Comparison of ENCODE assay signal across 8 mouse cellular contexts in genomic region chr10:91182291-91182990, GRCm38 (mm10). TPM values are rescaled to one million over a fixed set of nuclear protein-coding genes. Genes with fewer than 3 reads are reported as not detected.
DNase-seq lines count a peak whose midpoint lies in the region; ATAC-seq and TF ChIP-seq lines count a peak whose summit lies in the region.

No protein-coding gene starts in this region.

- H3K36me3 ChIP-seq in heart, embryonic 11.5 days (ENCODE audit: control insufficient read depth, insufficient read depth, low read length), result no peaks in the 10 kb centered on the region
- H3K36me3 ChIP-seq in neural tube, embryonic 11.5 days (ENCODE audit: control insufficient read depth, insufficient read depth, low read length), result no peaks in the 10 kb centered on the region

- DNase-seq in lung, adult 2 months, result no peak
- DNase-seq in lung, postnatal 4 days, result no peak
- DNase-seq in brain, embryonic 14.5 days (ENCODE audit: low read depth), result peak; percentile 80
- peak; percentile 36 for DNase-seq in liver
- DNase-seq in neural tube, embryonic 11.5 days (ENCODE audit: low spot score), result peak; percentile 58
- no peak for DNase-seq in spleen, adult 18-20 months
- no peak for DNase-seq in left cerebral cortex, postnatal 10 days (ENCODE audit: extremely low spot score in 1 of 2, low spot score in 2 of 2)

- TF ChIP-seq POLR2A in lung, adult 2 months (IDR thresholded peaks at IDR 0.05; ENCODE audit: borderline replicate concordance, extremely low read depth, low read depth, low read length), result no peak
- TF ChIP-seq POLR2A in brain, embryonic 14.5 days (IDR thresholded peaks at IDR 0.05; ENCODE audit: borderline replicate concordance, extremely low read depth, insufficient read depth, insufficient read length, poor library complexity, severe bottlenecking), result no peak

- under 1% methylated on average over 16 of the region's 16 CpGs for WGBS in lung, adult 2 months
- WGBS in heart, embryonic 11.5 days (ENCODE audit: insufficient replicate concordance), result 4% methylated on average over 16 of the region's 16 CpGs
- 3% methylated on average over 16 of the region's 16 CpGs for WGBS in neural tube, embryonic 11.5 days

- H3K4me2 ChIP-seq in heart, embryonic 11.5 days, result peak overlapping the region; percentile 65
- peak overlapping the region; percentile 46 for H3K4me2 ChIP-seq in neural tube, embryonic 11.5 days (ENCODE audit: low read depth)

- H3K9me3 ChIP-seq in heart, embryonic 11.5 days (replicated peaks; ENCODE audit: control insufficient read depth, low read length), result no peaks in the 10 kb centered on the region
- no peaks in the 10 kb centered on the region for H3K9me3 ChIP-seq in neural tube, embryonic 11.5 days (ENCODE audit: control insufficient read depth, low read length)

- intact Hi-C loops in left cerebral cortex, postnatal 10 days (cut with DNase I), result loop anchor here (5.0 kb wide), 1 partner anchor 55 kb away; no protein-coding TSS in a partner anchor

- peaks cover 3% of the 10 kb centered on the region; the same call in 1 of the 2 replicates for H3K4me1 ChIP-seq in lung, adult 2 months (ENCODE audit: control insufficient read depth, insufficient read depth, low read length)
- peaks cover 12% of the 10 kb centered on the region for H3K4me1 ChIP-seq in heart, embryonic 11.5 days (ENCODE audit: control insufficient read depth, insufficient read depth, low read length)
- H3K4me1 ChIP-seq in neural tube, embryonic 11.5 days (ENCODE audit: control insufficient read depth, insufficient read depth, low read length), result peaks cover 8% of the 10 kb centered on the region

- ATAC-seq in heart, embryonic 11.5 days (replicated peaks; ENCODE audit: insufficient number of reproducible peaks, low FRiP score, low TSS enrichment), result no peak
- peak; percentile 17; the same call in 1 of the 2 replicates for ATAC-seq in neural tube, embryonic 11.5 days (ENCODE audit: insufficient read depth, low FRiP score, low TSS enrichment)

- peak overlapping the region; percentile 98 for H3K27ac ChIP-seq in heart, embryonic 11.5 days (ENCODE audit: low read depth, low read length)
- peak overlapping the region; percentile 92 for H3K27ac ChIP-seq in neural tube, embryonic 11.5 days (ENCODE audit: low read depth, low read length)

- H3K9ac ChIP-seq in heart, embryonic 11.5 days (ENCODE audit: low read depth, low read length), result peak overlapping the region; percentile 73
- peak overlapping the region; percentile 65 for H3K9ac ChIP-seq in neural tube, embryonic 11.5 days (ENCODE audit: low read length)

- peak overlapping the region; percentile 84 for H3K4me3 ChIP-seq in lung, adult 2 months (replicated peaks; ENCODE audit: extremely low read depth, low read depth, low read length)
- peak overlapping the region; percentile 46 for H3K4me3 ChIP-seq in heart, embryonic 11.5 days (ENCODE audit: low read depth, low read length)
- H3K4me3 ChIP-seq in neural tube, embryonic 11.5 days (ENCODE audit: low read depth, low read length), result peak overlapping the region; percentile 41

- no peaks in the 10 kb centered on the region for H3K27me3 ChIP-seq in heart, embryonic 11.5 days (ENCODE audit: control insufficient read depth, insufficient read depth, low read length)
- H3K27me3 ChIP-seq in neural tube, embryonic 11.5 days (ENCODE audit: control insufficient read depth, insufficient read depth, low read length), result no peaks in the 10 kb centered on the region

- TF ChIP-seq CTCF in lung, adult 2 months (IDR thresholded peaks at IDR 0.05; ENCODE audit: insufficient read depth, low read length), result no peak
- no peak for TF ChIP-seq CTCF in brain, embryonic 14.5 days (IDR thresholded peaks at IDR 0.05; ENCODE audit: borderline replicate concordance, extremely low read depth, insufficient read depth, insufficient read length)

RNA-seq across cellular contexts. Expression of gene Tmpo, which starts 1.3 kb away (rescaled TPM):
- 40.4 and 49.6 TPM in 2 replicates for polyA plus RNA-seq in lung, adult 2 months (2012; rRNA removed)
- polyA plus RNA-seq in brain, embryonic 14.5 days (2012; rRNA removed), result 177 and 225 TPM in 2 replicates
- polyA plus RNA-seq in heart, embryonic 11.5 days (2014; fragmentation: Nextera tagmentation; extraction: Ambion mirVana), result 162 and 170 TPM in 2 replicates
- 286 and 314 TPM in 2 replicates for polyA plus RNA-seq in neural tube, embryonic 11.5 days (2014; fragmentation: Nextera tagmentation; extraction: Ambion mirVana)
- 10 to 100 TPM; 36.6 to 38.2 TPM for total RNA-seq in left cerebral cortex, postnatal 10 days (2021)

RNA-seq across cellular contexts. Expression of gene Slc25a3, which starts 58.6 kb away (rescaled TPM):
- 228 and 232 TPM in 2 replicates for polyA plus RNA-seq in lung, adult 2 months (2012; rRNA removed)
- 348 and 411 TPM in 2 replicates for polyA plus RNA-seq in brain, embryonic 14.5 days (2012; rRNA removed)
- 838 and 861 TPM in 2 replicates for polyA plus RNA-seq in heart, embryonic 11.5 days (2014; fragmentation: Nextera tagmentation; extraction: Ambion mirVana)
- polyA plus RNA-seq in neural tube, embryonic 11.5 days (2014; fragmentation: Nextera tagmentation; extraction: Ambion mirVana), result 434 and 443 TPM in 2 replicates
- total RNA-seq in left cerebral cortex, postnatal 10 days (2021), result 100 to 1,000 TPM; 550 to 584 TPM

Comparison
In these comparisons a context has a peak if more than half of its experiments do, and no peak if none do; other contexts are left out.
1. DNase-seq: peak in brain, embryonic 14.5 days (single experiment), liver (single experiment) and neural tube, embryonic 11.5 days (single experiment); none in lung, adult 2 months (single experiment), lung, postnatal 4 days (0 of 2), spleen, adult 18-20 months (0 of 2) and left cerebral cortex, postnatal 10 days (0 of 2).
2. Peak in every context shown above with its lines, with median percentiles within 50 percentile points of each other: H3K4me3 ChIP-seq.